Mouse (Mus musculus): ENCODE data around the gene Phf21a. TPM values are rescaled to one million over a fixed set of nuclear protein-coding genes. Genes with fewer than 3 reads are reported as not detected.

The Phf21a gene
- polyA plus RNA-seq, 1 experiment from 2014 or later = 12.7 TPM

DNA sequence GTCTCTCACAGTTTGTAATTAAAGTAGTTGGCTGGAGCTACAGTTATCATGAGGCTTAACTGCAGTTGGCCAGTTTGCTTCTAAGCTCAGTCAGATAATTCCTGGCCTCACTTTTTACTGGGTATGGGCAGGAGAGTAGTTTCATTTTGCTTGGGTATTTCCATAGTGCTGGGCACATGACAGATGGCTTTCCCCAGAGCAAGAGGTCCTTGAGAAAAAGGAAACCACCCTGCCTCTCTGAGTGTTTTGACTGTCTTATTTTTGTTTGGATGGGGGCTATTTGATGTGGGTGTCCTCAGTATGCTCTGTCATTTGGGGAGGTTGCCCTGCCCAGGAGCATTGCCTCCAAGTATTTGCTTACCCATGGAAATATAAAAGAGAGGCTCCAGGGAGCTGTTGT, 249.5 kb downstream of the Phf21a start:
- DNase-seq (ENCODE audit: low spot score) (no peak), ATAC-seq (replicated peaks; ENCODE audit: low FRiP score) (no peak)
- Histone ChIP-seq H3K4me1 (replicated peaks; ENCODE audit: control insufficient read depth, insufficient read depth, low read length) (no peaks in the 10 kb centered on the region), H3K9me3 (ENCODE audit: control insufficient read depth, low read length) (no peaks in the 10 kb centered on the region), H3K4me2 (no peak overlapping the region), H3K36me3 (ENCODE audit: control insufficient read depth, insufficient read depth, low read length) (0 out of 2 replicates have a peak, but pooled peaks cover 3% of the 10 kb centered on the region), H3K9ac (ENCODE audit: low read depth, low read length) (no peak overlapping the region), H3K4me3 (ENCODE audit: low read depth, low read length) (no peak overlapping the region), H3K27ac (ENCODE audit: low read depth, low read length) (no peak overlapping the region), H3K27me3 (replicated peaks; ENCODE audit: control insufficient read depth, insufficient read depth, low read length) (no peaks in the 10 kb centered on the region)

DNA sequence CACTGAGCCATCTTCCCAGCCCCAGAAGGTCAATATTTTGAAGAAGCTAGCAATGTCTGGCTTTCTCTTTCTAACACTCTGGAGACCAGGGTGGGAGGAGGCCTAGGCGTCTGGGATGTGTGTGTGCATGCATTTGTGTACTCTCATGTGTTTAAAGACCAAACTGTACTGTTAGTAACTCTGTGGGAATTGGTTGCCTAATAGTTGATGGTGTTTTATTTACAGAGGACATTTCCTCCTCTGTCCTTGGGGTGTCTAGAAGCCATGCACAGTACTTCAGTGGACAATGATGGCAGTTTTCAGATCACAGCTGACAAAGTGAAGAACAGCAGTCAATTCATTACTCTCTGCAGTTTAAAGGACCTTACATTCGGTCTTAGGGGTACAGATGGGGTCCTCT, 254.3 kb downstream of the Phf21a start:
- Histone ChIP-seq H3K36me3 (ENCODE audit: control insufficient read depth, insufficient read depth, low read length) (peaks cover 8% of the 10 kb centered on the region; the same call in 1 of the 2 replicates), H3K4me3 (ENCODE audit: low read depth, low read length) (no peak overlapping the region), H3K9ac (ENCODE audit: low read depth, low read length) (no peak overlapping the region), H3K27me3 (replicated peaks; ENCODE audit: control insufficient read depth, insufficient read depth, low read length) (no peaks in the 10 kb centered on the region), H3K4me2 (no peak overlapping the region), H3K9me3 (ENCODE audit: control insufficient read depth, low read length) (no peaks in the 10 kb centered on the region), H3K4me1 (replicated peaks; ENCODE audit: control insufficient read depth, insufficient read depth, low read length) (no peaks in the 10 kb centered on the region), H3K27ac (ENCODE audit: low read depth, low read length) (no peak overlapping the region)
- ATAC-seq (replicated peaks; ENCODE audit: low FRiP score) = no peak
- 72% methylated on average over 2 of the region's 2 CpGs for WGBS
- no peak for DNase-seq (ENCODE audit: low spot score)

DNA sequence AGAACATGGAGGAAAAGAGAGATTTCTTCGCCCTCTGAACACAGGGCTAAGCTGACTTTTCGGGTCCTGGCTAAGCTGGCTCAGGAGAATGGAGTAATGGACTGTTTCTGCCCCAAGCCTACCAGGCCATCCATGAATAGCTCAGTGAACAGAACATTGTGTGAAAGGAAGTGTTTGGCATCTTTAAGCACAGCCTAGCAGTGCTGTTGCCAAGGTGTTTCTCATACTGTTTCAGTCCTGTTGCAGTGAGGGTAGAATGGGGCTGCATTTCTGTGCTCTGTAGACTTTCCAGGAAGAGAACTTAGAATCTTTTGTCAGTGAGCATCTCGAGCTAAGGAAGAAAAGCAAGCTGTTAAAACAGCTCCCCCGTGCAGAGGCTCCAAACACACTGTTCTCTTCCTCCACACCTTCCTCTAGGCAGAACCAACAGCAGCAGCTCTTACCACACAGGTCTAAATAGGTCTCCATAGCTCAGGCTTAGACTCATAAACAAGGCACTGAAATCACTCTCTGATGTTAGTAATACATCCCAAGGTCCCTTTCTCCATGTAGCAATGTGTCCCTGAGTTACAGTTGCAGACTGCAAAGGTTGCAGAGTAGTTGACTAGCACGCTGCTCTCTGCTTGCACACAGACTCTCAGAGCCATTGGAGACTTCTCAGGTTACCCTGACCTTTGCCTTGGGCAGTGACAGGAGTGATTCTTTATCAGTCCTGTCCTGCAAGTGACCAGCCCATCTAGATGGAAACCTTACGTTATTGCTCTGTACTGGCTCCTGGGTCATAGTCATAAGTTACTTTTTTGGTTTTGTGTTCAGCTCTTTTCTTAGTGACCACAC, 256.9 kb downstream of the Phf21a start:
- Histone ChIP-seq H3K9ac (ENCODE audit: low read depth, low read length) (no peak overlapping the region), H3K36me3 (ENCODE audit: control insufficient read depth, insufficient read depth, low read length) (peaks cover 11% of the 10 kb centered on the region; the same call in 1 of the 2 replicates), H3K27ac (ENCODE audit: low read depth, low read length) (no peak overlapping the region; the same call in 1 of the 2 replicates), H3K4me2 (no peak overlapping the region), H3K27me3 (replicated peaks; ENCODE audit: control insufficient read depth, insufficient read depth, low read length) (no peaks in the 10 kb centered on the region), H3K4me1 (replicated peaks; ENCODE audit: control insufficient read depth, insufficient read depth, low read length) (no peaks in the 10 kb centered on the region), H3K9me3 (ENCODE audit: control insufficient read depth, low read length) (no peaks in the 10 kb centered on the region), H3K4me3 (ENCODE audit: low read depth, low read length) (no peak overlapping the region)
- WGBS = 54% methylated on average over 6 of the region's 6 CpGs
- ATAC-seq (replicated peaks; ENCODE audit: low FRiP score) (no peak), DNase-seq (ENCODE audit: low spot score) (no peak)

DNA sequence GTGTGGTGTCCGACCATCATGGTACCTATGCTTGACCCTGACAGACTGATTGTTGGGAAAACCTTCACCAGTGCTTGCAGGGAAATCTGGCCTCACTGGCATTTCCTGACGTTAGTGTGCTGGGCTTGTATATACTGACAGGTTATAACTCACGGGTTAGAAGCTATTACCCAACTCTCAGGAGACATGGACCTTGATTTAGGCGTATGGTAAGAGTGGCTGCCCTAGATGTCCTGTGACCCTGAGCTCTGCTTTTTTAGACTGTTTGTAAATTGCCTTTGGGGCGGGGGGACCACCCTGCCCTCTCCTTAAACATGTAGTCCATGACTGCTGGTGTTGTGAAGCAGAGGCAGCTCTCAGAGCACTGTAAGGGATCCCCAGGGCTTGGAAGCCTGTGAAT, 257.8 kb downstream of the Phf21a start:
- Histone ChIP-seq H3K4me3 (ENCODE audit: low read depth, low read length) (no peak overlapping the region), H3K4me2 (no peak overlapping the region), H3K27ac (ENCODE audit: low read depth, low read length) (no peak overlapping the region), H3K9me3 (ENCODE audit: control insufficient read depth, low read length) (no peaks in the 10 kb centered on the region), H3K36me3 (ENCODE audit: control insufficient read depth, insufficient read depth, low read length) (peaks cover 8% of the 10 kb centered on the region; the same call in 1 of the 2 replicates), H3K27me3 (replicated peaks; ENCODE audit: control insufficient read depth, insufficient read depth, low read length) (no peaks in the 10 kb centered on the region), H3K9ac (ENCODE audit: low read depth, low read length) (no peak overlapping the region), H3K4me1 (replicated peaks; ENCODE audit: control insufficient read depth, insufficient read depth, low read length) (no peaks in the 10 kb centered on the region)
- 59% methylated on average over 5 of the region's 5 CpGs for WGBS
- ATAC-seq (replicated peaks; ENCODE audit: low FRiP score) (no peak), DNase-seq (ENCODE audit: low spot score) (no peak)

DNA sequence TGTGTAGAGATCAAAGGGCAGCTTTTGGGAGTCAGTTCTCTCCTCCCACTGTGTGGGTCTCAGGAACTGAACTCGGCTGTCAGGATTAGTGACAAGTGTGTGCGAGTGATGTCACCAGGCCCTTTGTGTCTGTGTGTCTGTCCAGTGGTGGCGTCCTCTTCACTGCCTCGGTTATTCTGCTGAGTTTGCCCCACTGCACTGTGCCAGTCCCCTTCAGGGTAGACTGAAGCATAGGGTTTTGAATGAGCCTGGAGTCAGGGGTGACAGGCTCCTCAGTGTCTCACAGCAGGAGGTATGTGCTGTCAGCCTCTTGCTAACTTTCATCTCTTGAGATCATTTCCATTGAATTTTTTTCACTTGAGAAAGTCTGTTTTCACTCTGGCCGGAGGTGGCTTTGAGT, 260.5 kb downstream of the Phf21a start:
- H3K27ac ChIP-seq (ENCODE audit: low read depth, low read length) = no peak overlapping the region
- H3K4me2 ChIP-seq = no peak overlapping the region
- no peak overlapping the region for H3K4me3 ChIP-seq (ENCODE audit: low read depth, low read length)
- H3K36me3 ChIP-seq (ENCODE audit: control insufficient read depth, insufficient read depth, low read length) = peaks cover 10% of the 10 kb centered on the region; the same call in 1 of the 2 replicates
- no peaks in the 10 kb centered on the region for H3K9me3 ChIP-seq (ENCODE audit: control insufficient read depth, low read length)
- no peak for ATAC-seq (replicated peaks; ENCODE audit: low FRiP score)
- no peak overlapping the region for H3K9ac ChIP-seq (ENCODE audit: low read depth, low read length)
- WGBS = 79% methylated on average over 5 of the region's 5 CpGs
- no peaks in the 10 kb centered on the region for H3K4me1 ChIP-seq (replicated peaks; ENCODE audit: control insufficient read depth, insufficient read depth, low read length)
- DNase-seq (ENCODE audit: low spot score) = no peak
- H3K27me3 ChIP-seq (replicated peaks; ENCODE audit: control insufficient read depth, insufficient read depth, low read length) = no peaks in the 10 kb centered on the region

DNA sequence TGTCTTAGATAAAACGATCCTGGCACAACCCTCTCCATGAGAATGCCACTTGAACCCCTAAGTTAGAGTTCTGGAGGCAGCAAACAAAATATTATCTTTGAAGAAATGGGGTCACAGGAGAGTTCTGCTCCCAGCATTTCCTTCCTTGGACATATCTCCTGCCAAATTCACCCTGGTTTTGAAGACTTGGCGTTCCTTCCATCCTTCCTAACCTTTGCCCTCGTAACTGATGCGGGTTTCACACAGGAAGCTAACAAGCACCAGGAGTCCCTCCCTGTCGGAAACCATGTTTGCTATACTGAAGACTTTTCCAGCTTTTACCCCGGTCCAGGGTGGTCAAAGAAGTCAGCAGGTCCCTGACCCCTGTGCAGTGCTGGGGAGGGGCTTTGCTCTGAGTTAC, 261.3 kb downstream of the Phf21a start:
- Histone ChIP-seq H3K9me3 (ENCODE audit: control insufficient read depth, low read length) (no peaks in the 10 kb centered on the region), H3K9ac (ENCODE audit: low read depth, low read length) (no peak overlapping the region), H3K27me3 (replicated peaks; ENCODE audit: control insufficient read depth, insufficient read depth, low read length) (no peaks in the 10 kb centered on the region), H3K4me2 (no peak overlapping the region), H3K4me1 (replicated peaks; ENCODE audit: control insufficient read depth, insufficient read depth, low read length) (no peaks in the 10 kb centered on the region), H3K27ac (ENCODE audit: low read depth, low read length) (no peak overlapping the region; the same call in 1 of the 2 replicates), H3K4me3 (ENCODE audit: low read depth, low read length) (no peak overlapping the region), H3K36me3 (ENCODE audit: control insufficient read depth, insufficient read depth, low read length) (peaks cover 10% of the 10 kb centered on the region; the same call in 1 of the 2 replicates)
- ATAC-seq (replicated peaks; ENCODE audit: low FRiP score) (no peak), DNase-seq (ENCODE audit: low spot score) (no peak)
- WGBS = 63% methylated on average over 6 of the region's 6 CpGs

DNA sequence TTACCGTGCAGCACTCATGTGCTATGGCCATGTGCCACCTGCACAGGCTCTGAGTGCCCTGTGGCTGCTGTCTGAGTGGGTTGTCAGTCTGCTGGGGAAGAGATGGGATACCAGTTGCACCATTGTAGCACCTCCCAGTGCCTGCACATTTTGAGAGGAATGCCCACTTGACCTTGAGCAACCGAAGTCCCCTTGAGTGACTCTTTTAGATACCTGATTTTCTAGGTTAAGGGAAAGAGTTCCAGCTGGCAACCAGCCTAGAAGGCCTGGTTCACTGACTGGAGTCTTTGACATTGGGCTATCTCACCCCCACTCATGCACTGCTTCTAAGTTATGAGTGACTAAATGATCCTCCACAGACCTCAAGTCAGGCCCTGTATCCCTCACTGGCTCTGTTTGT, 266.4 kb downstream of the Phf21a start:
- H3K36me3 ChIP-seq (ENCODE audit: control insufficient read depth, insufficient read depth, low read length) = peaks cover 5% of the 10 kb centered on the region; the same call in 1 of the 2 replicates
- DNase-seq (ENCODE audit: low spot score) = no peak
- H3K4me2 ChIP-seq = no peak overlapping the region
- 89% methylated on average over 2 of the region's 2 CpGs for WGBS
- no peak overlapping the region for H3K4me3 ChIP-seq (ENCODE audit: low read depth, low read length)
- H3K4me1 ChIP-seq (replicated peaks; ENCODE audit: control insufficient read depth, insufficient read depth, low read length) = no peaks in the 10 kb centered on the region; the same call in 1 of the 2 replicates
- H3K27me3 ChIP-seq (replicated peaks; ENCODE audit: control insufficient read depth, insufficient read depth, low read length) = no peaks in the 10 kb centered on the region
- H3K27ac ChIP-seq (ENCODE audit: low read depth, low read length) = no peak overlapping the region
- H3K9ac ChIP-seq (ENCODE audit: low read depth, low read length) = no peak overlapping the region
- no peaks in the 10 kb centered on the region for H3K9me3 ChIP-seq (ENCODE audit: control insufficient read depth, low read length)
- no peak for ATAC-seq (replicated peaks; ENCODE audit: low FRiP score)

DNA sequence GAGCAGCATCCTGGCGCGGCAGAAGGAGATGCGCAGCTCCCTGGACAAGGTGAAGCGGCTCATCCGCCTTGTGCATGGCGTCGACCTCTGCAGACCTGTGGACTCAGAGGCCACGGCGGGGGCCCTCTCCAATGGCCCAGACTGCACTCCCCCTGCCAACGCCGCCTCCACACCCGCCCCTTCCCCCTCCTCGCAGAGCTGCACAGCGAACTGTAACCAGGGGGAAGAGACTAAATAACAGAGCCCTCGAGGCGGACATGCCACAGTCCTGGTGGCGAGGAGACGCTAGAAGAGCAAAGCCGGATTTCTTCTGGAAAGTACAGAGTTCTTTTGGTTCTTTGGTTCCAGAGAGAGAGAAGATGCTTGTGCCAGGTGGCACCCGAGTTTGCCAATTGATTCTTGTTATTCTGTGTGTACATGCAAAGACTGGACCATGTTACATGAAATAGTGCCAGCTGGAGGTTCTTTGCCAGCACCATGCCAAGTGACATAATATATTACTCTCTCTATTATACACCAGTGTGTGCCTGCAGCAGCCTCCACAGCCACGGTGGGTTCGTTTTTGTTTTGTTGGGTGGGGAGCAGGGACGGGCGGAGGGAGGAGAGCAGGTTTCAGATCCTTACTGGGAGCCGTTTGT, 267.4 kb downstream of the Phf21a start:
- H3K9me3 ChIP-seq (ENCODE audit: control insufficient read depth, low read length) = no peaks in the 10 kb centered on the region
- no peak overlapping the region; the same call in 1 of the 2 replicates for H3K4me2 ChIP-seq
- peaks cover 5% of the 10 kb centered on the region; the same call in 1 of the 2 replicates for H3K36me3 ChIP-seq (ENCODE audit: control insufficient read depth, insufficient read depth, low read length)
- no peak overlapping the region for H3K27ac ChIP-seq (ENCODE audit: low read depth, low read length)
- no peaks in the 10 kb centered on the region for H3K27me3 ChIP-seq (replicated peaks; ENCODE audit: control insufficient read depth, insufficient read depth, low read length)
- H3K9ac ChIP-seq (ENCODE audit: low read depth, low read length) = no peak overlapping the region
- DNase-seq (ENCODE audit: low spot score) (no peak), ATAC-seq (replicated peaks; ENCODE audit: low FRiP score) (no peak)
- no peak overlapping the region for H3K4me3 ChIP-seq (ENCODE audit: low read depth, low read length)
- no peaks in the 10 kb centered on the region; the same call in 1 of the 2 replicates for H3K4me1 ChIP-seq (replicated peaks; ENCODE audit: control insufficient read depth, insufficient read depth, low read length)
- 81% methylated on average over 25 of the region's 25 CpGs for WGBS
